Mouse (Mus musculus) liver, adult 2 months (tissue): Measurements from ENCODE around the gene Nectin3. TPM values are rescaled to one million over a fixed set of nuclear protein-coding genes. Genes with fewer than 3 reads are reported as not detected.
"Not testable (repeated sequence)": the region's sequence is repeated elsewhere in the genome, so short reads cannot be mapped to it uniquely, and the experiment has no call there.

Experiments used
- DNase-seq: peaks from one replicate; pipeline ENCODE4 v3.0.0-alpha.2; 2011; ENCODE audit warnings: low read depth, low spot score; ENCODE audit errors: extremely low read depth
- H3K27ac ChIP-seq: fragments of 200-500 bp; replicated peaks from 2 replicates; pipeline ENCODE4 v1.5.1; 2012; ENCODE audit warnings: low read depth, mild to moderate bottlenecking, control low read depth, inconsistent platforms, low read length; ENCODE audit not compliant: insufficient read depth
- H3K27me3 ChIP-seq: fragments of 200-500 bp; 2 replicates; pipeline ENCODE4 v1.6.1; 2012; ENCODE audit warnings: mild to moderate bottlenecking, moderate library complexity, low read length, inconsistent platforms; ENCODE audit not compliant: control insufficient read depth, insufficient read depth
- H3K36me3 ChIP-seq: fragments of 200-500 bp; 2 replicates; pipeline ENCODE4 v1.6.1; 2012; ENCODE audit warnings: low read length, inconsistent platforms; ENCODE audit not compliant: control insufficient read depth, insufficient read depth
- H3K4me1 ChIP-seq: fragments of 200-500 bp; 2 replicates; pipeline ENCODE4 v1.6.1; 2011; ENCODE audit warnings: low read length; ENCODE audit not compliant: control insufficient read depth, insufficient read depth
- H3K4me3 ChIP-seq: fragments of 200-500 bp; 2 replicates; pipeline ENCODE4 v1.5.1; 2011; ENCODE audit warnings: low read depth, mild to moderate bottlenecking, control low read depth, low read length, moderate library complexity; ENCODE audit not compliant: insufficient read depth
- H3K79me2 ChIP-seq: fragments of 200-500 bp; 2 replicates; pipeline ENCODE4 v1.6.1; 2012; ENCODE audit warnings: inconsistent platforms, mild to moderate bottlenecking, low read length, moderate library complexity; ENCODE audit not compliant: control insufficient read depth, insufficient read depth
- H3K9ac ChIP-seq: fragments of 200-500 bp; 2 replicates; pipeline ENCODE4 v1.6.1; 2012; ENCODE audit warnings: low read depth, mild to moderate bottlenecking, control low read depth, inconsistent platforms, low read length
- CTCF ChIP-seq: fragments of 200-500 bp; IDR thresholded peaks from 2 replicates; pipeline ENCODE4 v1.5.1; 2011; ENCODE audit warnings: low read depth, low read length, control low read depth
- POLR2A ChIP-seq: fragments of 200-500 bp; IDR thresholded peaks from 2 replicates; pipeline ENCODE4 v1.6.1; 2011; ENCODE audit warnings: low read length, control low read depth; ENCODE audit not compliant: insufficient read depth; ENCODE audit errors: extremely low read depth
- whole genome bisulfite sequencing: fragments of 180-500 bp; shearing (Covaris S2); methylation state at CpG from one replicate; pipeline ENCODE4 v1.1.7; 2018; 5-methylcytosine and 5-hydroxymethylcytosine counted together
- polyA plus RNA-seq: library from polyadenylated mRNA; depleted of rRNA; stranded (reverse); fragments of >200 nt; gene quantifications from 2 replicates; pipeline ENCODE4 v1.2.3, GENCODE M21; 2012
- total RNA-seq: library from RNA; depleted of rRNA; stranded (reverse); fragments of >200 nt; gene quantifications from 2 replicates; pipeline ENCODE4 v1.2.3, GENCODE M21; 2014

The Nectin3 gene
- total and polyA plus RNA-seq, 2 experiments, result 11.6 to 53.1 TPM

DNA sequence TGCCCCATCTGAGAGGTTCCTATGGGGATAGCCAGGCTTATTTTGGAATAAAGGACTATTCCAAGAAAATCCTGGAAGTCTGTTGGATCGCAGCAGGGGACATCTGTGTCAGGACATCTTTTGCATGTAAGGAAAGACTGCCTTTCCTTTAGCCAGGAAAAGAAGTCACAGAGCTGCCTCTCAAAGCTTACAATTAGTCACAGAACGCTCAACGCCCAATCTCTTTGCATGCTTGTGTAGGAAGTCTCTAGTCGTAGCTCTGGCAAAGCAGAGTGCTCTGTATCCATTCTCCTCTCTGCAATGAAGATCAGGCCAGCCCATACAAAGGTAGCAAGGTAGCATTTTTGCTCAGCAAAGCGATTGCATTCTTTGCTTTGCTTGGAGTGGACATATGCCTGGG lies 114.0 kb downstream of the Nectin3 start:
- Histone ChIP-seq H3K4me1 (no peaks in the 10 kb centered on the region), H3K36me3 (no peaks in the 10 kb centered on the region), H3K27ac (no peak overlapping the region), H3K27me3 (no peaks in the 10 kb centered on the region), H3K79me2 (no peaks in the 10 kb centered on the region), H3K9ac (no peak overlapping the region), H3K4me3 (no peak overlapping the region)
- TF ChIP-seq POLR2A, result no peak
- TF ChIP-seq CTCF, result no peak
- 84% methylated on average over 5 of the region's 5 CpGs for WGBS
- DNase-seq, result no peak

DNA sequence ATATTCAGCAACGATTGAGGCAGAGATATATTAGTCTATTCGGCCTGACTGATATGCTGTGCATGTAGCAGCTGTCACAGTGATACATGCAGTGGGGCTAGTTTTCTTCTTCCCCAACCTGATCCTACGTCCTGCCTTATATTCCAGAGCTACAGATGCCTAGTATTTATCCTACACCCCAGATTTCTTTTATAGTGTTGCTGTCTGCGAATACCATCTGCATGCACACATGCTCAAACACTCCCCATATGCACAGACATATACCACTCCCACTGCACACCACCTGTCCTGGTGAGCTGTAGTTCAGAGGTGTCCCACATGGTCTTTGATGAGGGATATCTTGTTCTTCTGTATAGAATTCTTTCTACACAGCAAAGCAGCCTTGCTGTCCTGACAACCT lies 115.0 kb downstream of the Nectin3 start:
- Histone ChIP-seq H3K9ac (no peak overlapping the region), H3K79me2 (no peaks in the 10 kb centered on the region), H3K27ac (no peak overlapping the region), H3K36me3 (no peaks in the 10 kb centered on the region), H3K4me3 (no peak overlapping the region), H3K27me3 (no peaks in the 10 kb centered on the region), H3K4me1 (no peaks in the 10 kb centered on the region)
- no peak for DNase-seq
- TF ChIP-seq CTCF (no peak), POLR2A (no peak)
- WGBS, result 92% methylated on average over 4 of the region's 4 CpGs

DNA sequence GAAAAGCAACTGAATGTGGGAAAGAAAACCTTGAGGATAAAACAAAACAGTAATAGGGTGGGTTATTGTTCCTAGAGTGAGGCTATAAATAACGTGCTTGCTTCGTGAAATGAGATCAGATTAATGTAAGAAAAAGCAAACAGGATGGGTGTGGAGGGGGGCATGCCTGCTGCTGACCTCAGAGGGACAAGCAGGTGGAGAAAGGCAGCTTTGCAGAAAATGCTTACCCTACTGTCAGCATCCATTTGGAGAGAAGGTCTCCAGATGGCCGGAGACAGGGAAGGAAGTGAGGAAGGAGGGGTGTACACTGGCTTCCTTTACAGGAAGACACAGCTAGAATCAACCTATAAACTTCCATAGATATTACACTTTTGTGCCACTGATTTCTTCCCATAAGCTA lies 121.8 kb downstream of the Nectin3 start:
- H3K9ac ChIP-seq, result no peak overlapping the region
- WGBS, result 61% methylated on average over 3 of the region's 3 CpGs

DNA sequence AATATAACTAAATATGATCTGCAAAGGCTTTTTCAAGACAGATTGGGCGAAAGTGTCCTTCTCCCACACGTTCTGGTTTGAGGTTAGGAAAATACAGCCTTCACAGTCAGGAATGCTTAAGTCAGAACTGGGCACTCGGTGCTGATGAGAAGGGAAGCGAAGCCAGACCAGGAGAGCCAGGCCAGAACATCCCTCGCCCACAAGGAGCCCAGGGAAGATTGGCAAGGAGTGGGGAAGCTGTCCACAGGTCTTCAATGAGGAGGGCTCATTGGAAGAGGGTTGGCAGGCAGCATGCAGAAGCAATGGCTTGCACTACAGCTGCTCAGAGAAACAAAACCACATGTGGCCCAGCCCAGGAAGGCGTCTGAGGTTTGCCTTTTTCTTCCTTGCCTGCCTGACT lies 136.3 kb downstream of the Nectin3 start:
- 66% methylated on average over 6 of the region's 6 CpGs for WGBS
- Histone ChIP-seq H3K4me3 (no peak overlapping the region), H3K36me3 (no peaks in the 10 kb centered on the region), H3K4me1 (no peaks in the 10 kb centered on the region), H3K79me2 (no peaks in the 10 kb centered on the region), H3K9ac (no peak overlapping the region), H3K27me3 (no peaks in the 10 kb centered on the region), H3K27ac (no peak overlapping the region)
- DNase-seq, result no peak
- TF ChIP-seq CTCF (no peak), POLR2A (no peak)

More for the DNA sequence above, 121.8 kb downstream of the Nectin3 start:
- Histone ChIP-seq H3K27me3 (no peaks in the 10 kb centered on the region), H3K4me3 (no peak overlapping the region), H3K27ac (no peak overlapping the region), H3K79me2 (no peaks in the 10 kb centered on the region), H3K4me1 (no peaks in the 10 kb centered on the region), H3K36me3 (no peaks in the 10 kb centered on the region)
- TF ChIP-seq CTCF (no peak), POLR2A (no peak)
- DNase-seq, result no peak

DNA sequence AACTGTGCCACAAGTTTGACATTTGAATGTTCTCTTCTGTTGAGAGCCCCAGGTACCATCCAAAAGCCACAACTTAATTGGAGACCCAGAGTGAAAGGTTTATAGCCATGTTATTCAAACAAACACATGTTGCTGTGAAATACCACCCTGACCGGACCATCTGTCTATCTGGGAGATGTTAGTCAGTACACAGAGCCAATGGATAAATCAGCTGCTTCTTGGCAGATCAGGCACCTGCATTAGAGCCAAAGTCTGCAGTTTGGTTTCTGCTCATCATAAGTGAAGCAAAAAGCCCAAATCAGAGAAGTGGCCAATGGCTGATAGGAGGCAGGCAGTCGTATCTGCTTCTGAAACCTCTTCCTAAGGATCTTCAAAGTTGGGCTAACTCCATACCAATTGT lies 140.7 kb downstream of the Nectin3 start:
- not testable (repeated sequence) for H3K79me2 ChIP-seq, H3K27me3 ChIP-seq, H3K36me3 ChIP-seq, H3K27ac ChIP-seq, H3K4me1 ChIP-seq, DNase-seq, H3K9ac ChIP-seq, H3K4me3 ChIP-seq
- WGBS, result 79% methylated on average over 2 of the region's 2 CpGs

DNA sequence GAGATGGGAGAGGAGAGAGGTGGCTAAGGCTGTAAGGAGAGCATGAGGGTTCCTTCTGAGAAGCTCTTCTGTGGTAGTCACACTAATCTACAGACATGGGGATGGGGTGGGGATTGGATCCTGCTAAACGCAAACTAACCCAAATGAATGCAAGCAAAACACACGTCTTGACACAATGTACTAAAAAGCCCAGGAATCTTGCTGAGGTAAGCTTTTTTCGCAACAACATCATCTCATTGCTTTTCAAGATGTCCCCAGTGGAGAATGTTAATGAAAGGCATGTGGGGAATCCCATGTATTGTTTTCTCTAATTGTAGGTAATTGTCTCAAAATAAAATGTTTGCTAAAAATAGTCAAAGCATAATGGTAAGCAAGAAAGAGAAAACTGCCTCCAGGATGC lies 141.7 kb downstream of the Nectin3 start:
- Histone ChIP-seq H3K27me3 (no peaks in the 10 kb centered on the region), H3K27ac (no peak overlapping the region), H3K4me3 (no peak overlapping the region), H3K79me2 (no peaks in the 10 kb centered on the region), H3K4me1 (no peaks in the 10 kb centered on the region), H3K36me3 (no peaks in the 10 kb centered on the region), H3K9ac (no peak overlapping the region)
- no peak for TF ChIP-seq CTCF
- TF ChIP-seq POLR2A, result no peak
- no peak for DNase-seq
- WGBS, result 73% methylated on average over 3 of the region's 3 CpGs
